Mouse (Mus musculus) ES-CJ7 (cell line): ENCODE measurements around the gene Gm49387.

Source experiments
- DNase-seq: peaks from one replicate; pipeline ENCODE4 v3.0.0; 2011; ENCODE audit warnings: low read depth, low spot score

The Gm49387 gene

GRCm38 (mm10) chr14:31640346-31640889 lies at the start of gene Gm49387:
TSS of gene Gm49387 (minus strand) at chr14:31640878.
- no peak for DNase-seq

DNA sequence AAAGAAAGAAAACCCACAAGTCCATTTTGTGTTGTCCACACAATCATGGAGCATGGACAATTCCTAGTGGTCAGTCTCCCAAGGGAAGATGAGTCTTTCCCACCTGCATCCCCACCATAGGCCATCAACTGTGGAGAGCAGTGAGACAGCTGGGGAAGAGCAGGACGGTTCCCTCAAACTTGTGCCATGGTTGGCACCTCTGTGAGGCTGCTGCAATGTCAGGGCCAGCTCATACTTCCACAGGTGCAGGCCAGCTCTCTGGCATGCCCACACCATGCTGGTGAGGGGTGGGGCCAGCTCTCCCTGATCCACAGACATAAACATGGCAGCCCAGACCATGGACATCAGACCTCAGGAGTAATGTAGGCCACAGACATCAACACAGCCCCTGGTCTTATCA lies 45.6 kb upstream of the Gm49387 start:
- DNase-seq: no peak

GRCm38 (mm10) chr14:31685680-31686079 lies 45.0 kb upstream of the Gm49387 start:
- DNase-seq: no peak

DNA sequence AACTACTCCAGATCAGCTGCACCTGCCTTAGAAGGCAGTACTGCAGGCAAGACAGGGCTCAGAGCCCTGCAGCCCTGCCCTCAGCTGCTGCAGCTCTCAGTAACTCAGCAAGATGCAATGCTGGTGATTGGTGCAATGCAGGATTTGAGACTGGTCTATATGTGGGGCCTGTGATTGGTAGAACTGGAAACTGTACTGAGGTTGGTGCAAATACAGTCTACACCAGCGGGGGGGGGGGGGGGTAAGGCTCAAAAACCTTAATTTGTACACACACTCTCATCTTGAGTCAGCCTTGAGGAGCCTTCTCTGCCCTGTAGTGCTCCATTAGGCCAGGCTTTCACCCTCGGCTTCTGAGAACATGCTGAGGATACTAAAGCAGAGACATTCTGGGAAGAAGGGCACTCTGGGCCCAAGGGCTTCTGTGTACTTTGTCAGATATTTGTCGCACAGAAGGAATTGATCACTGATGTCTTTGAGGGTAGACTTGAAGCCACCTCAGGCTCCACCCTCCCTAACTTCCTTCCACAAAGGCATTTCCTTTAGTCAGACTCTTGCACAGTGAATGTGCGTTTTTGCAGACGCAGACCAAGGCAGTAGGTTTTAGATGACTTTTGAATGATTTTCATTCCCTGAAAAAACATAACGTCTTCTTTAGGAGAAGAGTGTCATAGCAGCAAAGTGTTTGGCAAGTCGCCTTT lies 43.8 kb upstream of the Gm49387 start:
- DNase-seq: no peak

- DNase-seq: no peak
These were observed 42.9 kb upstream of the Gm49387 start for GRCm38 (mm10) chr14:31683610-31684009.

- DNase-seq: no peak
These were observed 41.4 kb upstream of the Gm49387 start for GRCm38 (mm10) chr14:31681931-31682555.

DNA sequence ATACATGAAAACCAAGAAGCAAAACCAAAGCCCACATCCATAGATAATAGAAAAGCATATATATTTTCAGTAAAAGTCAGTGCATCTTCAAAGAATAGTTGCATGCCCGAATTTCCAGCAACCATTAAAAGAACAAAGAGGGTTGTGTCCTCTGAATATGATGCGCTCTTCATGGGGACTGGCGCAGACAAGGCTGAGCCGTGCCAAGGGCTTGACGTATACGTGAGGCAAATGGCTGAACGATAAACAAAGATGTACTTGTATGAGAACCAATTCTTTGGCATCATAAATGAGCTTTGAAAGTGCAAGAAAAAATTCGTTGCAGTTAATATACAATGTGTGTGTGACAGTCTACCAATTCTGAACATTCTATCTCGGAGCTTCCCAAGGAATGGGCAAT lies 40.6 kb upstream of the Gm49387 start:
- no peak for DNase-seq

- no peak for DNase-seq
These were observed 40.0 kb upstream of the Gm49387 start for GRCm38 (mm10) chr14:31680656-31681055.

GRCm38 (mm10) chr14:31671635-31672320 lies 31.1 kb upstream of the Gm49387 start:
- peak; percentile 47 for DNase-seq

DNA sequence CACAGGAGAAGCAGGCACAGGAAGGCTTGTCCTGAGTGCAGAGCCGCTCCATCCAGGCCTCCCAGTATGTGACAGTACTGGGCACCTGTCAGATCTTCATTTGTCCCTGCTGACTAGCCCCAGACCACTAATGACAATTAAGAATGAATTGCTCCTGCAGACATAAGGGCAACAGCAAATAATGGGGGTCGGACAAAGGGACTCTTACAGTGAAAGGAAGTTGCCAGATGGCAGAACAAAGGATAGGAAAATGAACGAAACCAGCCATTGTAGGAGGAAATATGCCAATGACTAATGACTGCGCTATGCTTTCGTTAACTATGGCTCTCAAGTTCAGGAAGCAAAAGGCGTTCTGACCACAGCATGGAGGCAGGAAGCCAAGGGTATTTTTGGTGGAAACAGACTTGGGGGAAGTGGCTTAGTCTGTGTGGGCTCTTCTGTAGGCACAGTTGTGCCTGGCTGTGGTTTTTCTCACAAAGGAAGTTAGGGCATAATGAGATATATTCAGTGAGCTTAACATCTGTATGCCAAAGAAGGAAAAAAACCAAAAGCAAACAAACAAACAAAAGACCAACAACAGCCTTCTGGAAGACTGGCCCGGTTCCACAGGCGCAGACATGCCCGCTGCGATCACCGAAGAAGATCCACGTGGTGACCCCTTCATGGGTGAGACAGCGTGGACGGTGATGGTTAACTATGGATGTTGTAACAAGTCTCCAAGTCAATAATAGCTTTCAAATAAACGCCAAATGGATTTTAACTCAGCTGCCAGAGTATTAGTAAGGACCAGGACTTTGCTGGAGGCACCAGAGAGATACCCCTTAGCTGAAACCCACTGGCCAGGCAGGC lies 29.2 kb upstream of the Gm49387 start:
- no peak for DNase-seq

GRCm38 (mm10) chr14:31669161-31669611 lies 28.5 kb upstream of the Gm49387 start:
- DNase-seq: no peak

DNA sequence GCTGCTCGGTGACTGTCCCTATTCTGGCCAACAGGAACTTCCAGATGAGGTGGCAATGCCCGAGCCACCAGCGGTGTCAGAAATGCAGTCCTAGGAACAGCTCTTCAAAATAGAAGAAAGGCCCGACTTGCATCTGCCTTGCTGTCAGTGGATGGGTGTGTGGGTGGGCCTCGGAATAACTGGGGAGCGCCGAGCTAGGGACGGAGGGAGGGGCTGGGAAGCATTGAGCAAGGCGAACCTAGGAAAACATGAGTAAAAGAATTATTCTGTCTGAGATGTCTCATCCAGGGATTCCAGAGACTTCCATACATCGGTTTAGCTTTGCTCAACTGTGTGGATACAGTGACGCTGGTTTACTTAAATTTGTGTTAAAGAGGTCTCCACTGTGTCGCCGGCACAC lies 27.6 kb upstream of the Gm49387 start:
- no peak for DNase-seq

GRCm38 (mm10) chr14:31667741-31668140 lies 27.1 kb upstream of the Gm49387 start:
- DNase-seq: no peak

DNA sequence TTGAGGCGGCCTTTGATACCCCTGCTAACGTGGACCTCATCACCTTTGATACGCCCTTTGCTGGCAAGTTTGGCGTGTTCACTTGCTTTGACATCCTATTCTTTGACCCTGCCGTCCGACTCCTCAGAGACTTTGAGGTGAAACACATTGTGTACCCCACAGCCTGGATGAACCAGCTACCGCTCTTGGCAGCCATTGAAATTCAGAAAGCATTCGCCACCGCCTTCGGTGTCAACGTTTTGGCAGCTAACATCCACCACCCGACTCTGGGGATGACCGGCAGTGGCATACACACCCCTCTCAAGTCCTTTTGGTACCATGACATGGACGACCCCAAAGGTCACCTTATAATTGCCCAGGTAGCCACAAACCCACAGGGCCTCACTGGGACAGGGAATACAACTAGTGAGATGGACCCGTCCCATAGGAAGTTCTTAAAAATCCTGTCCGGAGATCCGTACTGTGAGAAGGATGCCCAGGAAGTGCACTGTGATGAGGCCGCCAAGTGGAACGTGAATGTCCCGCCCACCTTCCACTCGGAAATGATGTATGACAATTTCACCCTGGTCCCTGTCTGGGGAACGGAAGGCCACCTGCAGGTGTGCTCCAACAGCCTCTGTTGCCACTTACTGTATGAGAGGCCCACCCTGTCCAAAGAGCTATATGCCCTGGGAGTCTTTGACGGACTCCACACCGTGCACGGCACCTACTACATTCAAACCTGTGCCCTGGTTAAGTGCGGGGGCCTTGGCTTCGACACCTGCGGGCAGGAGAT lies 26.4 kb upstream of the Gm49387 start:
- DNase-seq: no peak

DNA sequence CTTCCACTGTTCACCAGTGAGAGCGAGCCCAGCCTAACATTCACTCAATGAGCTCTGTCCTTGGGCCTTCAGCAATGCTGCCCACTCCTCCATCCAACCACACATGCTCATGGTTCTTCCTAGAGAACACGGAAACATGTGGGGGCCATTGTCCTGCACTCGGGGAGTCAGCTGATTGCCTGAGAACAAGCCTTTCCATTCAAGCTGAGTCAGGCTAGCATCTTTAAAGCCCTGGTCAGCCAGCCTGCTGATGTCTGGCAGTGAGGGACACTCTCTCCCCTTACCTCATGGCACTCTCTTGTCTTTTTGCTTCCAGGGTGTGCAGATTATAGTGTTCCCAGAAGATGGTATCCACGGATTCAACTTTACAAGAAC lies 24.9 kb upstream of the Gm49387 start:
- DNase-seq: no peak

DNA sequence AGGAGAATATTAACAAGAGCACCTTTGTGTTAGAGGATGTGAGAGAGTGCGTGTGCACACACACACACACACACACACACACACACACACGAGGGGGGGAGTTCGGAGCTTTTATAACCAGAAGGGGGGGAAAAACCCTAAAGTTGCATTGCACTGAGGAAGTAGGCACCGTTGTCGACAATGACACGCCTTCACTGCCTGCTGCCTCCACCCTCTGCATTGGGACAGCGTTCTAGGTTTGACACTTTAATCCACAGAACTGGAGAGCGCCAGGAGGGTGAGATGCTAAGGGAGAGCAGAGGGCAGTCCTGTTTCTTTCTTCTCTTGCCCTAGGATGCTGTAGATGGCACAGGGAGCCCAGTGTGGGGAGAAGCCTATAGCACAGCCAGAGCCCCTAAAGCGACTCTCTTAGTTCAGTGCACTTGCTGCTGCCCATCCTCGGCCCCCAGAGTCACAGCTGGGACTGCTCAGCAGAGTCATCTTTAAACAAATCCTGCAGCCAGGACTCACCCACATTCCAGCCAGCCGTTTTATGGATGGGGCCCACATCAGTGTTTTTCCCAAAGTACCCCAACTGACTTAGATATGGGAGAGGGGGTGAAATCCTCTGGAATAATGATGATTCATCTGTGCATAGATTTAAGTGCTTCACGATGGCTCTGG lies 24.4 kb upstream of the Gm49387 start:
- DNase-seq: no peak

DNA sequence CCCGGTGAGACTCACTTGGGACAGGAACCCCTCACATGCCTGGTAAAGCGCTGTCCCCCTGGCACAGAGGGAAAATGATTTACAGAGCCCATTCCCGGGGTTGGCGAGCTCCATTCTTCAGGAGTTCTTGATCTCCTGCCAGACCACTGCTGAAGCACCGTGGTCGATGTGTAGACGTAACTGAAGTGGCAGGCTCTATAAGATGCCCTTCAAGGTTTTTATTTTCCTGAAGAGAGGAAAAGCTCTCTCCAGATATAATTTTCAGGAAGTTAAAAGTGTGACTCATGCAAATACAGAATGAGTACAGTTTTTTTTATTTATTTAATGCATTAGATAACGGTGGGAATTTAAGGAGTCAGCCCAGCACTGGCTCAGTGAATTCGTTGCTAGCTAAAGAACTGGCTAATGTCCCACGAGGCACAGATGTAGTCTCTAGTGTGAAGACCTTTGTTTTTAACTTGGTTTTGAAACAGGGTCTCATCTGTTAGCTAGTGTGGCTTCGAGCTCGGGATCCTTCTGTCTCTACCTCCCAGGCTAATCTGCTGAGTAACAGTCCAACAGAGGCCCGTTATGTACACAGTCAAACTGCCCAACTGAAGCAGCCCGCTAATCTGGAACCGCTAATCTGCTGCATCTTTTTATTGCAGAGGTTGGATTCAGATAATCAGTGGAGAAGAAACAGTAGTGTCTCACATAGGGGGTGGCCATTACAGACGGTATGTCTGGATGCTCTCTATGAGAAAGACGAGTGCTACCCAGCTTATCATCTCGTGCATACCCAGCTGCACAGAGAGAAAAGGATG lies 23.6 kb upstream of the Gm49387 start:
- DNase-seq: no peak

- DNase-seq: no peak
These were observed 22.9 kb upstream of the Gm49387 start for GRCm38 (mm10) chr14:31663376-31664099.
